ENCODE assay signal across 9 mouse cellular contexts in genomic region chr14:111249347-111249946, GRCm38 (mm10).
DNase-seq lines count a peak whose midpoint lies in the region; ATAC-seq and TF ChIP-seq lines count a peak whose summit lies in the region.
"Had no signal": no experiment of that assay in that cellular context is flagged by ENCODE, and none has a peak within 500 bp of the region (broad histone marks: within the 10 kb centered on the region; RNA-seq: fewer than 3 reads in every experiment).

No protein-coding gene starts in this region.

- no peaks in the 10 kb centered on the region for H3K27me3 ChIP-seq in hindbrain, embryonic 16.5 days (replicated peaks; ENCODE audit: control insufficient read depth, insufficient read depth, low read length)
- no peaks in the 10 kb centered on the region for H3K27me3 ChIP-seq in stomach, postnatal 0 days (ENCODE audit: control insufficient read depth, insufficient read depth, low read length)
- H3K27me3 ChIP-seq: embryonic facial prominence, embryonic 12.5 days had no signal

- WGBS in hindbrain, embryonic 16.5 days: 24% methylated on average over 9 of the region's 9 CpGs
- WGBS in stomach, postnatal 0 days: 30% methylated on average over 9 of the region's 9 CpGs

- H3K4me3 ChIP-seq in hindbrain, embryonic 16.5 days (ENCODE audit: low read length): peak overlapping the region; percentile 23; the same call in 1 of the 2 replicates
- no peak overlapping the region for H3K4me3 ChIP-seq in stomach, postnatal 0 days (ENCODE audit: low read depth, low read length)
- H3K4me3 ChIP-seq: embryonic facial prominence, embryonic 12.5 days had no signal

- H3K27ac ChIP-seq in hindbrain, embryonic 16.5 days (ENCODE audit: low read depth, low read length): no peak overlapping the region
- no peak overlapping the region for H3K27ac ChIP-seq in stomach, postnatal 0 days (replicated peaks)
- H3K27ac ChIP-seq: embryonic facial prominence, embryonic 12.5 days had no signal

- peak; percentile 18 for DNase-seq in embryo, embryonic 11 days
- no peak for DNase-seq in embryo, embryonic 10.5 days (ENCODE audit: low spot score)
- peak; percentile 79 for DNase-seq in 416B (ENCODE audit: low read depth)
- peak; percentile 24 to 71 for DNase-seq in cerebellum, postnatal 4 days (ENCODE audit: low spot score in 2 of 2)
- peak; percentile 1 for DNase-seq in lung, postnatal 36 days
- peak; percentile 16 for DNase-seq in stomach, postnatal 0 days (ENCODE audit: low spot score)
- no peak for DNase-seq in ovary, postnatal 10 days (ENCODE audit: low spot score)

- no peaks in the 10 kb centered on the region for H3K36me3 ChIP-seq in hindbrain, embryonic 16.5 days (ENCODE audit: control insufficient read depth, insufficient read depth, low read length)
- H3K36me3 ChIP-seq in stomach, postnatal 0 days (ENCODE audit: control insufficient read depth, insufficient read depth, low read length): no peaks in the 10 kb centered on the region
- H3K36me3 ChIP-seq: embryonic facial prominence, embryonic 12.5 days had no signal

- H3K9me3 ChIP-seq in hindbrain, embryonic 16.5 days (ENCODE audit: control insufficient read depth, low read length): no peaks in the 10 kb centered on the region
- H3K9me3 ChIP-seq in stomach, postnatal 0 days (ENCODE audit: control insufficient read depth, low read length): no peaks in the 10 kb centered on the region
- H3K9me3 ChIP-seq: embryonic facial prominence, embryonic 12.5 days had no signal

- H3K4me2 ChIP-seq in hindbrain, embryonic 16.5 days (ENCODE audit: low read length): peak overlapping the region; percentile 51
- no peak overlapping the region for H3K4me2 ChIP-seq in stomach, postnatal 0 days (replicated peaks; ENCODE audit: low read depth)
- H3K4me2 ChIP-seq: embryonic facial prominence, embryonic 12.5 days had no signal

- no peak for TF ChIP-seq CTCF in stomach, postnatal 0 days (IDR thresholded peaks at IDR 0.05; ENCODE audit: low read depth)

- no peaks in the 10 kb centered on the region for H3K4me1 ChIP-seq in hindbrain, embryonic 16.5 days (ENCODE audit: control insufficient read depth, insufficient read depth, low read depth, low read length)
- H3K4me1 ChIP-seq in stomach, postnatal 0 days (replicated peaks; ENCODE audit: control insufficient read depth, insufficient read depth): no peaks in the 10 kb centered on the region
- H3K4me1 ChIP-seq: embryonic facial prominence, embryonic 12.5 days had no signal

- peak overlapping the region; percentile 36 for H3K9ac ChIP-seq in hindbrain, embryonic 16.5 days (ENCODE audit: low read depth, low read length)
- no peak overlapping the region for H3K9ac ChIP-seq in stomach, postnatal 0 days (ENCODE audit: low read length)
- H3K9ac ChIP-seq: embryonic facial prominence, embryonic 12.5 days had no signal

- ATAC-seq in hindbrain, embryonic 16.5 days: peak; percentile 95
- peak; percentile 51; the same call in 1 of the 2 replicates for ATAC-seq in stomach, postnatal 0 days (ENCODE audit: low FRiP score, low TSS enrichment)

- no peak for TF ChIP-seq EP300 in stomach, postnatal 0 days (optimal IDR thresholded peaks at IDR 0.05)

Comparison
In these comparisons a context has a peak if more than half of its experiments do, and no peak if none do; other contexts are left out.
1. DNase-seq: peak in embryo, embryonic 11 days (single experiment), 416B (single experiment), cerebellum, postnatal 4 days (2 of 2), lung, postnatal 36 days (single experiment) and stomach, postnatal 0 days (single experiment); none in embryo, embryonic 10.5 days (single experiment) and ovary, postnatal 10 days (single experiment).